Mouse (Mus musculus) adrenal gland, postnatal 36 days (tissue): ENCODE data around the gene Acadvl. TPM values are rescaled to one million over a fixed set of nuclear protein-coding genes. Genes with fewer than 3 reads are reported as not detected.
A peak's percentile ranks its signal among the peaks of the same experiment; 100 is the strongest.

Experiments used
- DNase-seq, 2 experiments: peaks; one replicate each; pipeline ENCODE4 v3.0.0; 2021; ENCODE audit warnings: mixed read lengths in 1 of 2
- long read RNA-seq, 2 experiments: library from polyadenylated mRNA; stranded (forward); transcript quantifications; one replicate each; pipeline ENCODE4 v2.0.0; 2021; ENCODE audit warnings: borderline sequencing depth in 2 of 2
- total RNA-seq, 2 experiments: library from RNA; stranded (reverse); gene quantifications; 2 replicates each; pipeline ENCODE4 v1.2.3; 2021

Gene Acadvl
- total RNA-seq = 100 to 1,000 TPM; 543 to 557 TPM
- long read RNA-seq, experiment 1, transcript Acadvl-202 (20 exons, 2,168 nt) = major isoform, 666 of 757 reads
- long read RNA-seq, experiment 1, transcript Acadvl-201 (19 exons, 2,020 nt) = minor isoform, 5 of 757 reads
- long read RNA-seq, experiment 1, partial matches to known transcripts = 49 of 757 reads
- long read RNA-seq, experiment 1, other reads (novel, unspliced or antisense) = 37 of 757 reads
- long read RNA-seq, experiment 2, transcript Acadvl-202 (20 exons, 2,168 nt) = major isoform, 298 of 354 reads
- long read RNA-seq, experiment 2, partial matches to known transcripts = 32 of 354 reads
- long read RNA-seq, experiment 2, other reads (novel, unspliced or antisense) = 20 of 354 reads

- DNase-seq = peak; percentile 95 to 96
Measured at GRCm38 (mm10) chr11:70014880-70015558, at the start of gene Acadvl. Acadvl (minus strand) TSS chr11:70015411.

GRCm38 (mm10) chr11:70063053-70063452, 47.8 kb upstream of the Acadvl start:
- no peak for DNase-seq

- no peak for DNase-seq
Measured at GRCm38 (mm10) chr11:70059930-70060329, 44.7 kb upstream of the Acadvl start.

- no peak for DNase-seq
Measured at GRCm38 (mm10) chr11:70057805-70058204, 42.6 kb upstream of the Acadvl start.

GRCm38 (mm10) chr11:70055618-70056214, 40.5 kb upstream of the Acadvl start:
- peak; percentile 77 to 78 for DNase-seq

- DNase-seq = no peak
Measured at GRCm38 (mm10) chr11:70053898-70054570, 38.8 kb upstream of the Acadvl start, which contains the start of gene Asgr1. Asgr1 (plus strand) TSS chr11:70054085.

- DNase-seq = no peak
Measured at GRCm38 (mm10) chr11:70053156-70053555, 37.9 kb upstream of the Acadvl start.

GRCm38 (mm10) chr11:70049816-70050215, 34.6 kb upstream of the Acadvl start:
- peak in 1 of 2 experiments; percentile 40 for DNase-seq

- DNase-seq = no peak
Measured at GRCm38 (mm10) chr11:70049366-70049765, 34.2 kb upstream of the Acadvl start.

- DNase-seq = no peak
Measured at GRCm38 (mm10) chr11:70045435-70045834, 30.2 kb upstream of the Acadvl start.

- DNase-seq = no peak
Measured at GRCm38 (mm10) chr11:70043665-70044064, 28.5 kb upstream of the Acadvl start.

- DNase-seq = no peak
Measured at GRCm38 (mm10) chr11:70042309-70043085, 27.3 kb upstream of the Acadvl start.

- DNase-seq = no peak
Measured at GRCm38 (mm10) chr11:70040184-70040583, 25.0 kb upstream of the Acadvl start.

GRCm38 (mm10) chr11:70039631-70040030, 24.4 kb upstream of the Acadvl start:
- no peak for DNase-seq

- no peak for DNase-seq
Measured at GRCm38 (mm10) chr11:70038174-70038573, 23.0 kb upstream of the Acadvl start.

GRCm38 (mm10) chr11:70031321-70031670, 16.1 kb upstream of the Acadvl start:
- DNase-seq = no peak

- DNase-seq = no peak
Measured at GRCm38 (mm10) chr11:70030651-70031320, 15.6 kb upstream of the Acadvl start.

GRCm38 (mm10) chr11:70029829-70030550, 14.8 kb upstream of the Acadvl start:
- DNase-seq = no peak

- DNase-seq = peak; percentile 54 to 70
Measured at GRCm38 (mm10) chr11:70029130-70029801, 14.1 kb upstream of the Acadvl start.
